Mouse (Mus musculus): ENCODE measurements at regions not wholly inside any gene's neighbourhood (a gene's known extent, or its start where the extent isn't known, plus 50 kb on each side); places are given as distances from the start of the nearest gene placed in this dataset.

DNA sequence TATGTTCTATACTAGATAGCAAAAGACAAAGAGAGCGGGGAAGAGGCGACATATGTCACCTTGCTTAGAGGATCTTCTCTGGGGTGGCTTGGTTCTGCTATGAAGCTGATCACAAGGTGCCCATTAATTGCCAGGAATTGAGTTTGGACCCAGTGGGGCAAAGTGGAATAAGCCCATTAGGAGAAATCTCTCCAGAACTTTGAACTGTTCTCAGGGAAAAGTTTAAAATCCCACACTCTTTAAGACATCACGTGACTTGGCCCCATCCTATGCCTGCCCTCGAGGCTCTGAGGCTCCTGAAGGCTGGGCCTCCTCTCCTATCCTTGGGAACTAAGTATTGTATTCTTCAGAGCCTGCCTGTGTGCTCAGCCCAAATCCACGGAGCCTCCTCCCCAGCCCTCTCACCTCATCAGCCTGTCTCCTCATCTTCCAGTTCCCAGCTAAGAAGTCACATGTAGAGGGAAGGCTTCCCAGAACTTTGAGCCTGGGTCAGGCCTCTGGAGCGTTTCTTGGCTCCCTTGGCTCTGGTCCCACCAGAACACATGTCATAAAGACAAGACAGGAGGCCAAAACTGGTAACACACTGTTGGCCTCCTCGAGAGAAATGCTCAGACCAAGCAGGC lies 151.5 kb upstream of the Habp2 start:
- TF ChIP-seq POLR2A (IDR thresholded peaks at IDR 0.05; ENCODE audit: low read depth, low read length) (no peak), CTCF (IDR thresholded peaks at IDR 0.05; ENCODE audit: extremely low read depth, insufficient read depth, insufficient read length, insufficient replicate concordance) (no peak)
